Mouse (Mus musculus) embryonic fibroblast, embryonic 13.5 days (primary cell): ENCODE data around the gene Fmod.

Experiments
- CTCF ChIP-seq: IDR thresholded peaks from 2 replicates; pipeline ENCODE4 v1.5.1; 2011; ENCODE audit warnings: mild to moderate bottlenecking, control low read depth, low read length, moderate library complexity, borderline replicate concordance; ENCODE audit not compliant: insufficient read depth
- POLR2A ChIP-seq: IDR thresholded peaks from 2 replicates; pipeline ENCODE4 v1.6.1; 2011; ENCODE audit warnings: low read depth, mild to moderate bottlenecking, control low read depth, low read length, moderate library complexity

DNA sequence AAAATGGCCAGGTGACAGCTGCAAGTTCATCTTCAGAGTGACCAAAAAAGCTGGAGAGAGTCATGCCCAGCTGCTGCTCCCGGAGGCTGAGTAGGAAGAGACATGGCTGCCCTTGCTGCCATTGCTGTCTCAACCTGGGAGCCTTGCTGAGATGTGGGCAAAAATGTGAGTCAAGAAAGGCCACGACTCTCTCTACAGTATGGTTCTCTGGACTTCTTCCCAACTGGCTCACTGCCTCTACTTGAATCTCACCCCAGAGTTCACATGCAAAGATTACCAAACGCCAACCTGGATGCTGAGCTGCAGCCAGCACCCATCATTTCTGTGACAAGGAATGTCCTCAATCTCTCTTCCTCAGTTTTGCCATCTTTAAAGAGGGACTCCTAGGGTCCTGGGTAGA is 47.1 kb downstream of the Fmod start:
- TF ChIP-seq CTCF = no peak
- TF ChIP-seq POLR2A = no peak
